Mouse (Mus musculus): Measurements from ENCODE around the gene Dbi. TPM values are rescaled to one million over a fixed set of nuclear protein-coding genes. Genes with fewer than 3 reads are reported as not detected.

The Dbi gene
- polyA plus RNA-seq, 1 experiment, result 137 TPM

DNA sequence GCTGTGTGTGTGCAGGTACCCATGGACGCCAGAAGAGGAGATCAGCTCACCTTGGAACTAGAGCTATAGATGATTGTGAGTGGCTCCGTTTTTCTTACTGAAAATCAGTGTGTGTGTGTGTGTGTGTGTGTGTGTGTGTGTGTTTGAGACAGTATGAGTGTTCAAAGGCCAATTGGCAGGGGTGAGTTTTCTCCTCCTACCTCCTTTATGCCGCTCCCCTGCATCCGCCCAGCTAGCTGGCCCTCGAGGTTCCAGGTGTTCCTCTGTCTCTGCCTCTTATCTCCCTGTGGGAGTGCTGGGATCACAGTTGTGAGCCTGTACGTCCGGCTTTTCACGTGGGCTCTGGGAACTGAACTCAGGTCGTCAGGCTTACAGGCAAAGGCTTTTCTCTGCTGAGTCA lies 5.4 kb upstream of the Dbi start:
- Histone ChIP-seq H3K4me1 (ENCODE audit: control insufficient read depth, insufficient read depth, low read length) (peaks cover 2% of the 10 kb centered on the region; the same call in 1 of the 2 replicates), H3K4me3 (replicated peaks; ENCODE audit: control insufficient read depth, low read depth, low read length) (no peak overlapping the region), H3K27ac (ENCODE audit: control insufficient read depth, insufficient read depth, low read depth, low read length, poor library complexity) (no peak overlapping the region)
- no peak for TF ChIP-seq POLR2A (IDR thresholded peaks at IDR 0.05; ENCODE audit: borderline replicate concordance, control insufficient read depth, low read depth, low read length)
- TF ChIP-seq CTCF (IDR thresholded peaks at IDR 0.05; ENCODE audit: control insufficient read depth, insufficient read depth, low read length), result no peak
- 77% methylated on average over 9 of the region's 9 CpGs for WGBS

DNA sequence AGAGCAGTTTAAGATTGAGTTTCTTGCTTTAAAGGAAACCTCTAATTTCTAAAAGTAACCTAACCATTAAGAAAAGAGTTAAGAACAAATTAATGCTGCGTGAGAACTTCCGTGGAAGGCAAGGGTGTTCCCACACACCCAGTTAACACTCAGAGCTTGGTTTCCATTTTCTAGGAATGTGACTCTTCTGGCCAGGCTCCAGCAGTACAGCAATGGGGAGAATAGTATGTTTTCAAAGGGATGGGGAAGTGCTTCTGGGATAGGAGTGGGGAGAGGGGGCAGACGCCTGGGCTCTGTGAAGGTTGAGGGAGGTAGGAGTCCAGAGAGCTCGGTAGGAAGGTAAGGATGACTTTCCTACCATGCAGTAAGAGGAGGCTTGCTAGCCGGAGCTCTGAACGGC lies 4.6 kb upstream of the Dbi start:
- H3K4me3 ChIP-seq (replicated peaks; ENCODE audit: control insufficient read depth, low read depth, low read length), result no peak overlapping the region
- no peak for TF ChIP-seq CTCF (IDR thresholded peaks at IDR 0.05; ENCODE audit: control insufficient read depth, insufficient read depth, low read length)
- no peak for TF ChIP-seq POLR2A (IDR thresholded peaks at IDR 0.05; ENCODE audit: borderline replicate concordance, control insufficient read depth, low read depth, low read length)
- H3K27ac ChIP-seq (ENCODE audit: control insufficient read depth, insufficient read depth, low read depth, low read length, poor library complexity), result no peak overlapping the region
- H3K4me1 ChIP-seq (ENCODE audit: control insufficient read depth, insufficient read depth, low read length), result peaks cover 2% of the 10 kb centered on the region; the same call in 1 of the 2 replicates
- WGBS, result 85% methylated on average over 6 of the region's 6 CpGs

DNA sequence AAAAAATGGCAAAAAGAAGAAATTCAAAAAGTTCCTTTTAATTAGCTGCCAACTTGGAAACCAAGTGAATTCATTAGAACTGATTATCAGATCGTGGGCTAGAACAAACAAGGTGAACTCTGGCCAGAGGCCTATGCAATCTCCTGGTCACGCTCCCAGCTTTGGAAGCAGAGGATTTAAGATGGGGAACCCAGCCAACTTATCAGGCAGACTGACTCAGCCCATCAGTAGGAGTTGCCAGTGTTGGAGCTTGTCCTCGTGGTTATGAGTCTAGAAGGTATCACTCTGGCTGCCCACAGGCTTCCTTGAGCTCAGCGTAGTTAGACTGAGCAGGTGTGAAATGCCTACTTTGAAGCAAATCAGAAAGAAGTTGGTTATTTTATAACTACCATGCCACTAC lies 4.0 kb upstream of the Dbi start:
- Histone ChIP-seq H3K4me3 (replicated peaks; ENCODE audit: control insufficient read depth, low read depth, low read length) (no peak overlapping the region), H3K27ac (ENCODE audit: control insufficient read depth, insufficient read depth, low read depth, low read length, poor library complexity) (no peak overlapping the region), H3K4me1 (ENCODE audit: control insufficient read depth, insufficient read depth, low read length) (peaks cover 2% of the 10 kb centered on the region; the same call in 1 of the 2 replicates)
- TF ChIP-seq CTCF (IDR thresholded peaks at IDR 0.05; ENCODE audit: control insufficient read depth, insufficient read depth, low read length), result no peak
- TF ChIP-seq POLR2A (IDR thresholded peaks at IDR 0.05; ENCODE audit: borderline replicate concordance, control insufficient read depth, low read depth, low read length), result no peak
- 53% methylated on average over 4 of the region's 4 CpGs for WGBS

DNA sequence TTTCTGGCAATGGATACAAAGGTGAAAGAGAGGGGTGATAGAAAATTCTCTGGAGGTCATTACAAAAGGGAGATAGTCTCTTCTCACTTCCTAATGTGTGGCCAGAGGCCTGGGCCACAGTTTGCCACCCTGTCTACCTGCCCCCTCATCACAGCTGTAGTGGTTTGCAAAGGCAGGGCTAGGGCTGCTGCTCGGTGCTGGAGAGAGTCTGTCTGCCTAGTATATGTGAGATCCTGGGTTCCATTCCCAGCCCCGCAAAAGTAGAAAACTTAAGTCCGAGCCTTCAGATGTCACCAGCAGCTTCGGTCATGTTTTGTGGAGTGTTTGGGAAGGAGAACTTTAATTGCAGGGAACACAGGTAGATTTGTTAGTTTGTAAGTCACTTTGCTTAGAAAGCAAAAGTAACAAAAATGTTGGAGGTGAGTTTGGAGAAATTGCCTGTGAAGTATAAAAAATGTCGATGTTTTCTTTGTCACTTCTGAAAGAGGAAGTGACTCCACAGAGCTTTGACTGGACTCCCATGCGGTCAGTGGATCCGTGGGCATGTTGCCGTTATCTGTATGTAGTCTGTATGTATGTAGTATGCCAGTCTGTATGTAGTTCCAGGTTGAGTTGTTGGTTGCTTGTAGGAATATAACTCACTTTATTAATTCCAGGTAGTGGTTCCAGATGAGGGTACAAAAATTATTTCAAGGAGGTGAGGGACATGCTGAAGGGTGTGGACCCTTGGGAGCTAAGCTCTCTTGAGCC lies 1.9 kb upstream of the Dbi start:
- Histone ChIP-seq H3K27ac (ENCODE audit: control insufficient read depth, insufficient read depth, low read depth, low read length, poor library complexity) (no peak overlapping the region; the same call in 1 of the 2 replicates), H3K4me1 (ENCODE audit: control insufficient read depth, insufficient read depth, low read length) (peaks cover 2% of the 10 kb centered on the region; the same call in 1 of the 2 replicates), H3K4me3 (replicated peaks; ENCODE audit: control insufficient read depth, low read depth, low read length) (no peak overlapping the region)
- WGBS, result 43% methylated on average over 8 of the region's 8 CpGs
- TF ChIP-seq CTCF (IDR thresholded peaks at IDR 0.05; ENCODE audit: control insufficient read depth, insufficient read depth, low read length) (no peak), POLR2A (IDR thresholded peaks at IDR 0.05; ENCODE audit: borderline replicate concordance, control insufficient read depth, low read depth, low read length) (no peak)

DNA sequence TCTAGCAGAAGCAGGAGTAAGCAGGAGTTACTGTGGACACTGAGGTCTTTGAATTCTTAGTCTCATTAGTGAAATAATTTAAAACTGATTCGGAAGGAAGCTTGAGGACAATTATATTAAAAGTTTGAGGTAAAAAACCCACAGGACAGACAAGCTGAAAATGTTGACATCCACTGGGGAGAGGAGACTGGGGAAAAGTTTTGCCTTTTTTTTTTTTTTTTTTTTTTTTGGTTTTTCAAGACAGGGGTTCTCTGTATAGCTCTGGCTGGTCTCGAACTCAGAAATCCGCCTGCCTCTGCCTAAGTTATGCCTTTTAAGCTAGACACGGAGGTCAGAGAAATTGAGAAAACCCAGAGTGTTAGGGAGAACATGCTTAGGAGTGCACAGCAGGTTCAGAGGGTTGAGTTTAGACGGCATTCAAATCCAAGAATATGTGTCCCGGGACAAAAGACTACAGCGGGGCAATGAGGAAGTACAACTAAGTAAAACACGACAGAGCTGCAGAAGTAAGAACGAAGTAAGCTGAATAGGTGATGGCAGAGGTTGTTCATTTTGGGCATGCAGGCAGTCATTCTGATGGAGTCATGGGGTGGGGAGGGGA lies 1.2 kb upstream of the Dbi start:
- peak overlapping the region; percentile 70 for H3K4me3 ChIP-seq (replicated peaks; ENCODE audit: control insufficient read depth, low read depth, low read length)
- WGBS, result 27% methylated on average over 9 of the region's 9 CpGs
- peak overlapping the region; percentile 11; the same call in 1 of the 2 replicates for H3K27ac ChIP-seq (ENCODE audit: control insufficient read depth, insufficient read depth, low read depth, low read length, poor library complexity)
- H3K4me1 ChIP-seq (ENCODE audit: control insufficient read depth, insufficient read depth, low read length), result peaks cover 2% of the 10 kb centered on the region; the same call in 1 of the 2 replicates
- TF ChIP-seq POLR2A (IDR thresholded peaks at IDR 0.05; ENCODE audit: borderline replicate concordance, control insufficient read depth, low read depth, low read length), result no peak
- TF ChIP-seq CTCF (IDR thresholded peaks at IDR 0.05; ENCODE audit: control insufficient read depth, insufficient read depth, low read length), result no peak

DNA sequence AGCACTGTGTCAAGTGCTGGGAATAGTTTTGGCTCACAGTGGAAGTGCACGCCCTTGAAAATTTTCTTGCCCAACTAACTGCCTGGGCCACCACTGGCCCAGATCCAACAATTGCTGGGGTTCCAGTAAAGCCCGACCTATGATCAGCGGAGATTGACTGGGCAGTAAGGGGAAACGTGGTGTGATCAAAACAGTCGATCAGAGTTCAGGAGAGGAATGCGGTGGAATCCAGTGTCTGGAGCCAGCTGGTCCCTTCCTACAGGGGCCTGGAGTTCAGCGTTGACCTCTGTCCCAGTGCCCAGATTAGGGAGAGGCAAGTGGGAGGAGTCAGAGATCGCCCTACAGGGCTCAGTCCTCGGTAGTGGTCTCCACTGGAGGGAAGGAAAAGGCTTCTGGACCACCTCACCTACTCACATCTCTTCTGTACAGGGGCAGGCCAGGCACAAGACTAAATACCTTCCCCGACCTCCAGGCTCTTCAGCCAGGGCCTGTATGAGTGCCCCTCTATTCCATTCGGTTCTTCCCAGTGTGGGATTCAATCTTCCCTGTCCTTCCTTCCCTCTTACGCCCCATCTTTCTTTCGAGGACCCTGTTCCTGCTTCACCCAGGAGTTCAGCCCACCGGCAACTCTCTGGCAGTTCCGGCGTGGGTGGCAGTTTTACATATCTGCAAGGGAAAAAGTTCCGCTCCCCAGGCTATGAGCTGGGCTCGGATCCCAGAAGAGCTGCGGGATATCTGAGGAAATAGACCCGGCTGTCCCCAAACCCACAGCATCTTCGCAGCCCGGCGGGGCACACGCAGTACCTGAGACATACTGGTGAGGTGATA lies 523 bp downstream of the Dbi start:
- peak overlapping the region; percentile 59 for H3K27ac ChIP-seq (ENCODE audit: control insufficient read depth, insufficient read depth, low read depth, low read length, poor library complexity)
- peaks cover 2% of the 10 kb centered on the region; the same call in 1 of the 2 replicates for H3K4me1 ChIP-seq (ENCODE audit: control insufficient read depth, insufficient read depth, low read length)
- 3% methylated on average over 24 of the region's 24 CpGs for WGBS
- TF ChIP-seq POLR2A (IDR thresholded peaks at IDR 0.05; ENCODE audit: borderline replicate concordance, control insufficient read depth, low read depth, low read length) (no peak), CTCF (IDR thresholded peaks at IDR 0.05; ENCODE audit: control insufficient read depth, insufficient read depth, low read length) (no peak)
- H3K4me3 ChIP-seq (replicated peaks; ENCODE audit: control insufficient read depth, low read depth, low read length), result peak overlapping the region; percentile 70

DNA sequence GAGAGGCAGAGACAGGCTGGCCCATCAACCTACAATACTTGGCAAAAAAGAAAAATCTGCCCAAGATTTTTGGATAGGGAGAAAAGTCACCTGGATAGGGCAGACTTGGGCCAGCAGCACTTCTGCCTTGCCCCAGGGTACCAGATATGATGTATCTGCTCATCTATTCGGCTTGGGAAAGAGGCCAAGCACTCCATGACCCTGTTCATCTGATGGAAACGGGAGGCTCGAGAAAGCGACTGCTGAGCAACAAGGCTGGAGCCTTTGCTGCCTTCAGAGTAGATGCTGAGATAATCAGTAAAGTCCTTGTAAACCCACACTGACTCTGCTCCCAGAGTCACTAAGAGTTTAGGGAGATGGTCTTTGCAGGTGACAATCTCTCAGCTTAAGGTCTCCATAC lies 1.5 kb downstream of the Dbi start:
- H3K4me1 ChIP-seq (ENCODE audit: control insufficient read depth, insufficient read depth, low read length), result peaks cover 2% of the 10 kb centered on the region; the same call in 1 of the 2 replicates
- H3K4me3 ChIP-seq (replicated peaks; ENCODE audit: control insufficient read depth, low read depth, low read length), result no peak overlapping the region
- no peak overlapping the region for H3K27ac ChIP-seq (ENCODE audit: control insufficient read depth, insufficient read depth, low read depth, low read length, poor library complexity)
- 81% methylated on average over 4 of the region's 4 CpGs for WGBS
- no peak for TF ChIP-seq POLR2A (IDR thresholded peaks at IDR 0.05; ENCODE audit: borderline replicate concordance, control insufficient read depth, low read depth, low read length)
- TF ChIP-seq CTCF (IDR thresholded peaks at IDR 0.05; ENCODE audit: control insufficient read depth, insufficient read depth, low read length), result no peak

DNA sequence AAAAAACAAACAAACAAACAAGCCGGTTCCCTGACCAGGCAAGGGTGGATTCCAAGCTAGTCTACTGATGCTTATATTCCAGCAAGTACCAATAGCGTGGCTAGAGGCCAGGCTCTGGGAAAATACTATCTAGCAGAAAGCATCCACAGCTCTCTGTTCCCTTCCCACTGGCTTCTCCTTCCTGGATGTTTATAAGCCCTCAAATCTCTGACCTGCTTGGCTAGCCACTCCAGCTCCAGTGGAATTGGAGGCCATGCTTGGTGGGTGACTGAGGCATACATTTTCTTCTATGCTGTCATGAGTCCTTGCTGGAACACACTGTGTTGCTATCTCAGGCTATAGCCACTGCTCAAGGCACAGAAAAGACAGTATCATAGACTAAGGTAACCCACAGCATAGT lies 2.0 kb downstream of the Dbi start:
- TF ChIP-seq POLR2A (IDR thresholded peaks at IDR 0.05; ENCODE audit: borderline replicate concordance, control insufficient read depth, low read depth, low read length) (no peak), CTCF (IDR thresholded peaks at IDR 0.05; ENCODE audit: control insufficient read depth, insufficient read depth, low read length) (no peak)
- Histone ChIP-seq H3K4me3 (replicated peaks; ENCODE audit: control insufficient read depth, low read depth, low read length) (no peak overlapping the region), H3K4me1 (ENCODE audit: control insufficient read depth, insufficient read depth, low read length) (peaks cover 2% of the 10 kb centered on the region; the same call in 1 of the 2 replicates), H3K27ac (ENCODE audit: control insufficient read depth, insufficient read depth, low read depth, low read length, poor library complexity) (no peak overlapping the region)
- 90% methylated on average over 2 of the region's 2 CpGs for WGBS
